Comparison of ENCODE assay signal across 9 mouse cellular contexts in the genomic region with DNA sequence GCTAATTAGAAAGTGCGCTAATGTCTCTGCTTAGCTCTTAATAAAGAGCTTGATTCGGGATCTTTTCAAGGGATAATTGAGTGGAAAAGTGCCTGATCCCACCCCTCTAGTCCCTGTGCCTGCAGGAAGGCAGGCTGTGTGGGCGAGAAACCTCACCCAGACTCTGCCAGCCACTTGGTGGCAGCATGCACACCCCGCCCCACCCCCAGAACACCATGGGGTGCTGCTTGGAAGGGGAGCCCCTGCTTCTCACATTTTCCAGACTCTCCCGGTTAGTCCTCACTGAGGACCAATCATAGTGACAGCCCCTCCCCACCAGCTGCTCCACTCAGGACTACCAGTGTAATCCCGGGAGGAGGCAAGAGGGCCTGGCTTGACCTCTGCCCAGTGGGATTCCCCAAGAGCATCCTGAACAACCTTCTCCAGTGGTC. TPM values are rescaled to one million over a fixed set of nuclear protein-coding genes. Genes with fewer than 3 reads are reported as not detected.
DNase-seq lines count a peak whose midpoint lies in the region; ATAC-seq and TF ChIP-seq lines count a peak whose summit lies in the region.
"Had no signal": no experiment of that assay in that cellular context is flagged by ENCODE, and none has a peak within 500 bp of the region (broad histone marks: within the 10 kb centered on the region; RNA-seq: fewer than 3 reads in every experiment).

No protein-coding gene starts in this region.

- DNase-seq in adrenal gland, adult (ENCODE audit: inconsistent age in 2 of 2, low spot score in 1 of 2), result peak; percentile 65 to 76
- no peak for DNase-seq in adrenal gland, adult 8-10 months
- DNase-seq in left cerebral cortex, postnatal 36 days (ENCODE audit: low spot score in 2 of 2), result peak; percentile 36 to 38
- no peak for DNase-seq in T-cell, adult 2 months (ENCODE audit: low spot score)
- no peak for DNase-seq in cerebellum, postnatal 4 days (ENCODE audit: low spot score in 2 of 2)

- H3ac ChIP-seq in C2C12 (ENCODE audit: control insufficient read depth, insufficient read length, low read depth), result no peak overlapping the region

- H3K27ac ChIP-seq in heart, embryonic 13.5 days (replicated peaks), result peak overlapping the region; percentile 81
- peak overlapping the region; percentile 44; the same call in 1 of the 2 replicates for H3K27ac ChIP-seq in stomach, embryonic 14.5 days (ENCODE audit: low read length)

- no peak overlapping the region for H3K4me3 ChIP-seq in C2C12 (ENCODE audit: insufficient read depth, poor library complexity, severe bottlenecking)
- H3K4me3 ChIP-seq in heart, embryonic 13.5 days, result no peak overlapping the region
- no peak overlapping the region for H3K4me3 ChIP-seq in stomach, embryonic 14.5 days (ENCODE audit: low read depth, low read length)

- no peak for ATAC-seq in heart, embryonic 13.5 days (ENCODE audit: extremely low read depth, insufficient number of reproducible peaks, low FRiP score, low TSS enrichment)
- ATAC-seq in stomach, embryonic 14.5 days (ENCODE audit: insufficient number of reproducible peaks, insufficient read depth, low FRiP score, low read depth), result no peak

- H3K27me3 ChIP-seq in C2C12 (ENCODE audit: control insufficient read depth, insufficient read depth, insufficient read length), result peaks cover 4% of the 10 kb centered on the region
- H3K27me3 ChIP-seq in heart, embryonic 13.5 days (replicated peaks), result no peaks in the 10 kb centered on the region
- no peaks in the 10 kb centered on the region for H3K27me3 ChIP-seq in stomach, embryonic 14.5 days (ENCODE audit: control insufficient read depth, insufficient read depth, low read length)

- intact Hi-C loops in left cerebral cortex, postnatal 36 days (cut with DNase I), result loop anchor here (2.0 kb wide), 1 partner anchor 27 kb away; the partner anchor contains the start of gene Cacna1h

- H3K36me3 ChIP-seq in C2C12 (ENCODE audit: control insufficient read depth, insufficient read depth), result no peaks in the 10 kb centered on the region
- 0 out of 2 replicates have a peak, but pooled peaks cover 5% of the 10 kb centered on the region for H3K36me3 ChIP-seq in heart, embryonic 13.5 days
- H3K36me3 ChIP-seq in stomach, embryonic 14.5 days (ENCODE audit: control insufficient read depth, insufficient read depth, low read length), result no peaks in the 10 kb centered on the region

- no peaks in the 10 kb centered on the region for H3K9me3 ChIP-seq in heart, embryonic 13.5 days
- H3K9me3 ChIP-seq in stomach, embryonic 14.5 days (ENCODE audit: control insufficient read depth, low read depth, low read length), result no peaks in the 10 kb centered on the region

- WGBS in heart, embryonic 13.5 days, result 25% methylated on average over 6 of the region's 6 CpGs
- 25% methylated on average over 6 of the region's 6 CpGs for WGBS in stomach, embryonic 14.5 days

- no peaks in the 10 kb centered on the region for H3K79me2 ChIP-seq in C2C12 (ENCODE audit: control insufficient read depth, insufficient read depth)

- peak overlapping the region; percentile 27 for H3K4me2 ChIP-seq in heart, embryonic 13.5 days
- H3K4me2 ChIP-seq in stomach, embryonic 14.5 days (replicated peaks; ENCODE audit: low read depth, low read length), result no peak overlapping the region

- peaks cover 75% of the 10 kb centered on the region for H3K4me1 ChIP-seq in heart, embryonic 13.5 days
- peaks cover 37% of the 10 kb centered on the region for H3K4me1 ChIP-seq in stomach, embryonic 14.5 days (ENCODE audit: control insufficient read depth, insufficient read depth, low read length)

- H3K79me3 ChIP-seq in C2C12 (ENCODE audit: low read depth), result no peaks in the 10 kb centered on the region

- peak overlapping the region; percentile 61 for H3K9ac ChIP-seq in heart, embryonic 13.5 days
- H3K9ac ChIP-seq in stomach, embryonic 14.5 days (replicated peaks; ENCODE audit: low read depth, low read length), result no peak overlapping the region

- TF ChIP-seq CTCF in C2C12 (IDR thresholded peaks at IDR 0.05; ENCODE audit: control insufficient read depth, insufficient read depth, insufficient read length), result peak; percentile 7

TF ChIP-seq in C2C12, 6 proteins besides CTCF, POLR2A, EP300 and RAD21:
- no peak for TF ChIP-seq FOSL1 (IDR thresholded peaks at IDR 0.05; ENCODE audit: insufficient read depth, low read length, poor library complexity, severe bottlenecking)
- no peak for TF ChIP-seq MAX (IDR thresholded peaks at IDR 0.05)
- TF ChIP-seq USF1 (IDR thresholded peaks at IDR 0.05; ENCODE audit: low read depth), result no peak
- TF ChIP-seq MYOG (IDR thresholded peaks at IDR 0.05; ENCODE audit: control insufficient read depth, extremely low read depth, insufficient read length), result no peak
- no peak for TF ChIP-seq MYOD1 (IDR thresholded peaks at IDR 0.05; ENCODE audit: control insufficient read depth, insufficient read length, low read depth)
- TF ChIP-seq CEBPB (IDR thresholded peaks at IDR 0.05; ENCODE audit: low read depth), result no peak

RNA-seq across cellular contexts. Expression of gene Cacna1h, which starts 27.6 kb away (rescaled TPM):
- total RNA-seq in adrenal gland, adult 8-10 months (2022), result 100 to 1,000 TPM; 117 to 206 (median 157) TPM
- not detected for polyA plus RNA-seq in C2C12 (2012; fragmentation: generic; extraction: Trizol)
- polyA plus RNA-seq in heart, embryonic 13.5 days (2015; fragmentation: Nextera tagmentation; extraction: Ambion mirVana), result 6.5 and 8.1 TPM in 2 replicates
- total RNA-seq in left cerebral cortex, postnatal 36 days (2021), result 10 to 100 TPM; 29.7 to 53.7 TPM
- polyA plus RNA-seq in stomach, embryonic 14.5 days (2014; fragmentation: Nextera tagmentation; extraction: Ambion mirVana), result 6.1 and 6.6 TPM in 2 replicates

RNA-seq across cellular contexts. Expression of gene Tpsg1, which starts 37.0 kb away (rescaled TPM):
- not detected for total RNA-seq in adrenal gland, adult 8-10 months (2022)
- not detected for polyA plus RNA-seq in C2C12 (2012; fragmentation: generic; extraction: Trizol)
- 0.78 TPM in 1 of 2 replicates, not detected in the other for polyA plus RNA-seq in heart, embryonic 13.5 days (2015; fragmentation: Nextera tagmentation; extraction: Ambion mirVana)
- not detected for total RNA-seq in left cerebral cortex, postnatal 36 days (2021)
- 0.69 and 0.98 TPM in 2 replicates for polyA plus RNA-seq in stomach, embryonic 14.5 days (2014; fragmentation: Nextera tagmentation; extraction: Ambion mirVana)
- total RNA-seq: left cerebral cortex, adult 8-10 months had no signal

RNA-seq across cellular contexts. Expression of gene Tpsb2, which starts 39.9 kb away (rescaled TPM):
- 1 to 10 TPM; 1.9 to 4.4 (median 2.4) TPM for total RNA-seq in adrenal gland, adult 8-10 months (2022)
- polyA plus RNA-seq in C2C12 (2012; fragmentation: generic; extraction: Trizol), result not detected
- not detected in 2 replicates for polyA plus RNA-seq in heart, embryonic 13.5 days (2015; fragmentation: Nextera tagmentation; extraction: Ambion mirVana)
- total RNA-seq in left cerebral cortex, postnatal 36 days (2021), result not detected
- 1.3 and 1.4 TPM in 2 replicates for polyA plus RNA-seq in stomach, embryonic 14.5 days (2014; fragmentation: Nextera tagmentation; extraction: Ambion mirVana)
- total RNA-seq: left cerebral cortex, adult 8-10 months had no signal

RNA-seq across cellular contexts. Expression of gene Tekt4, which starts 48.4 kb away (rescaled TPM):
- total RNA-seq in adrenal gland, adult 8-10 months (2022), result under 1 TPM in 2 of 4 experiments, not detected in 2; 0.23 to 0.45 TPM
- not detected for polyA plus RNA-seq in C2C12 (2012; fragmentation: generic; extraction: Trizol)
- 0.23 and 0.47 TPM in 2 replicates for polyA plus RNA-seq in heart, embryonic 13.5 days (2015; fragmentation: Nextera tagmentation; extraction: Ambion mirVana)
- total RNA-seq in left cerebral cortex, postnatal 36 days (2021), result 1 to 10 TPM; 1.8 to 3.5 TPM
- not detected in 2 replicates for polyA plus RNA-seq in stomach, embryonic 14.5 days (2014; fragmentation: Nextera tagmentation; extraction: Ambion mirVana)

Comparison
In these comparisons a context has a peak if more than half of its experiments do, and no peak if none do; other contexts are left out.
1. DNase-seq: peak in adrenal gland, adult (2 of 2) and left cerebral cortex, postnatal 36 days (2 of 2); none in adrenal gland, adult 8-10 months (single experiment), T-cell, adult 2 months (single experiment) and cerebellum, postnatal 4 days (0 of 2).